Mouse (Mus musculus): Measurements from ENCODE around the gene Aldoart2.

DNA sequence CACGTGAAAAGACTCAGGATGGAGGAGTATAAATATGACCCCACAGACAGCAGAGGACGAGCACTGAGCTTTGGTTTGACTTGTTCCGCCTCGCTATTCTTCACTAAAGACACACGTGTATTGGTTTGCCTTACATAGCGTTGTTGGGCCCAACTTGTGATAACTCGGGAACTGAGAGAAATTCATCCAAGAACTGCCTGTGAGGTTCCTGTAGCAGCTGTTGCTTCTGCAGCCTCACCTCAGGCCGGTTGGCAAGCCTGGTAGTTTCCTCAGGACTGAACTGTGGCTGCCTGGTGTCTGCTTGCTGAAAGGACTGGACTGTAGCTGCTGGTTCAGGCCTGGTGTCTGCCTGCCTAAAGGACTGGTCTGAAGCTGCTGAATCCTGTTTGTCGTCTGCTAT lies 5.6 kb downstream of the Aldoart2 start:
- TF ChIP-seq CTCF (conservative IDR thresholded peaks at IDR 0.05; ENCODE audit: insufficient read depth, insufficient read length, low read depth, low read length) (no peak), POLR2A (IDR thresholded peaks at IDR 0.05; ENCODE audit: low read depth, low read length) (no peak)
